Mouse (Mus musculus) kidney, embryonic 16.5 days (tissue): ENCODE data around the gene Psg23. TPM values are rescaled to one million over a fixed set of nuclear protein-coding genes. Genes with fewer than 3 reads are reported as not detected.
"Not testable (repeated sequence)": the region's sequence is repeated elsewhere in the genome, so short reads cannot be mapped to it uniquely, and the experiment has no call there.

ENCODE experiments used
- ATAC-seq: fragments of 200-750 bp; cut with Nextera tagmentation; 2 replicates; pipeline ENCODE4 v1.8.0; 2017; ENCODE audit warnings: moderate TSS enrichment; ENCODE audit not compliant: low FRiP score, low TSS enrichment
- H3K27ac ChIP-seq: fragments of 300-500 bp; sonication (generic); 2 replicates; pipeline ENCODE4 v1.5.1; 2014; ENCODE audit warnings: low read length
- H3K27me3 ChIP-seq: fragments of 300-500 bp; sonication (generic); 2 replicates; pipeline ENCODE4 v1.6.1; 2014; ENCODE audit warnings: low read length, control low read depth, mixed read lengths; ENCODE audit not compliant: insufficient read depth
- H3K36me3 ChIP-seq: fragments of 300-500 bp; sonication (generic); 2 replicates; pipeline ENCODE4 v1.6.1; 2014; ENCODE audit warnings: low read length, control low read depth, mixed read lengths; ENCODE audit not compliant: insufficient read depth
- H3K4me1 ChIP-seq: fragments of 300-500 bp; sonication (generic); 2 replicates; pipeline ENCODE4 v1.6.1; 2014; ENCODE audit warnings: low read length, control low read depth, mixed read lengths; ENCODE audit not compliant: insufficient read depth
- H3K4me2 ChIP-seq: fragments of 300-500 bp; sonication (generic); replicated peaks from 2 replicates; pipeline ENCODE4 v1.6.1; 2014; ENCODE audit warnings: low read depth, low read length
- H3K4me3 ChIP-seq: fragments of 300-500 bp; sonication (generic); 2 replicates; pipeline ENCODE4 v1.5.1; 2014; ENCODE audit warnings: mild to moderate bottlenecking, low read length
- H3K9ac ChIP-seq: fragments of 300-500 bp; sonication (generic); replicated peaks from 2 replicates; pipeline ENCODE4 v1.6.1; 2014; ENCODE audit warnings: low read length
- H3K9me3 ChIP-seq: fragments of 300-500 bp; sonication (generic); 2 replicates; pipeline ENCODE4 v1.6.1; 2016; ENCODE audit warnings: low read length, control low read depth
- WGBS: fragments of 180-500 bp; shearing (Covaris S2); extraction: QIAGEN DNeasy Blood & Tissue Kit; methylation state at CpG from one replicate; pipeline ENCODE4 v1.1.7; 2014; 5-methylcytosine and 5-hydroxymethylcytosine counted together
- polyA plus RNA-seq: library from polyadenylated mRNA; unstranded; fragments of >200 nt; fragmentation: Nextera tagmentation; extraction: Ambion mirVana; gene quantifications from 2 replicates; pipeline ENCODE4 v1.2.1, GENCODE M21; 2015

The Psg23 gene
- polyA plus RNA-seq: not detected in 2 replicates

DNA sequence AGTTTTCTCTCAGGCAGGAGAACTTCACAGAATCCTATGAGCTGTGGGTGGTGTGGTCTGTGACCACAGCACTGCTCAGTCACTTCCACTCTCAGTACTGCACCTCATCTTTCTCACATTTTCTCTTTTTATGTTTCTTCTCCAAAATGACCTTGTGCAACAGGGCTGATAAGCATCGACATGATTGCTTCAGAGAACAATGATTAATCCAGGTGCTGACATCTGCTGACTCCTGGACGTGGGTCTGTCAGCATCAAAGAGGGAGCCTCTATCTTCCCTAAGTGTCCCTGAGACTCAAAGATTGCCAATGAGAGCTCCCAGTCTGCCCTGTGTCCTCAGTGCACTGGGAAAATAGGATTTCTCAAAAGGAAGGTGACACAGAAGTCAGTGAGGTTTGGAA lies at the start of gene Psg23:
TSS of gene Psg23 (minus strand) at position 101 of the 400 bp plus-strand sequence.
- H3K9ac ChIP-seq, H3K4me2 ChIP-seq, H3K9me3 ChIP-seq, H3K27me3 ChIP-seq, H3K27ac ChIP-seq, H3K4me1 ChIP-seq, ATAC-seq, H3K4me3 ChIP-seq, H3K36me3 ChIP-seq: not testable (repeated sequence)
- WGBS: 50% methylated on average over 1 of the region's 2 CpGs

DNA sequence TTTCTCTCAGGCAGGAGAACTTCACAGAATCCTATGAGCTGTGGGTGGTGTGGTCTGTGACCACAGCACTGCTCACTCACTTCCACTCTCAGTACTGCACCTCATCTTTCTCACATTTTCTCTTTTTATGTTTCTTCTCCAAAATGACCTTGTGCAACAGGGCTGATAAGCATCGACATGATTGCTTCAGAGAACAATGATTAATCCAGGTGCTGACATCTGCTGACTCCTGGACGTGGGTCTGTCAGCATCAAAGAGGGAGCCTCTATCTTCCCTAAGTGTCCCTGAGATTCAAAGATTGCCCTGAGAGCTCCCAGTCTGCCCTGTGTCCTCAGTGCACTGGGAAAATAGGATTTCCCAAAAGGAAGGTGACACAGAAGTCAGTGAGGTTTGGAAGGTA lies 40.3 kb upstream of the Psg23 start, which contains the start of gene Psg21:
TSS of gene Psg21 (minus strand) at position 101 of the 400 bp plus-strand sequence.
- H3K27me3 ChIP-seq, H3K36me3 ChIP-seq, H3K9me3 ChIP-seq, H3K4me1 ChIP-seq, H3K27ac ChIP-seq, H3K9ac ChIP-seq, H3K4me3 ChIP-seq, H3K4me2 ChIP-seq, ATAC-seq: not testable (repeated sequence)
- 33% methylated on average over 1 of the region's 2 CpGs for WGBS

DNA sequence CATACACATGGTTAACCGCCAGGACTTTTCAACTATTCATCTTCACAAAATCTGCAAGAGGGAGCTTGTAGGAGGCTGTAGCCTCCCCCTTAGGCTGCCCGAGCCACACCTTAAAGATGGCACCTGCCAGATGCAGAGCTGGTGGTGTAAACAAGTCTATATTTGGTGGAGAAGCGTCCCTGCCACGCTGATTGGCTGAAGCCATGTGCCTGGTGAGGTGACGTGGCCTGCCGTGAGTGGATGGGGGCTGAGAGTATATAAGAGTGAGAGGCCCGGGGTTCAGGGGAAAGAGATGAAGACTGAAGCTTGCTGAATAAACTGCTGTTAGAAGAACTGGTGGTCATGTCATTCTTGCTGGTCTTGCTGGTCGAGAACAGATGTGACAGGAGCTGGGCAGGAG lies 10.6 kb upstream of the Psg23 start:
- ATAC-seq, H3K9me3 ChIP-seq, H3K27ac ChIP-seq, H3K36me3 ChIP-seq, H3K4me2 ChIP-seq, H3K9ac ChIP-seq, H3K4me3 ChIP-seq, H3K27me3 ChIP-seq, H3K4me1 ChIP-seq: not testable (repeated sequence)
- WGBS: 87% methylated on average over 8 of the region's 8 CpGs

DNA sequence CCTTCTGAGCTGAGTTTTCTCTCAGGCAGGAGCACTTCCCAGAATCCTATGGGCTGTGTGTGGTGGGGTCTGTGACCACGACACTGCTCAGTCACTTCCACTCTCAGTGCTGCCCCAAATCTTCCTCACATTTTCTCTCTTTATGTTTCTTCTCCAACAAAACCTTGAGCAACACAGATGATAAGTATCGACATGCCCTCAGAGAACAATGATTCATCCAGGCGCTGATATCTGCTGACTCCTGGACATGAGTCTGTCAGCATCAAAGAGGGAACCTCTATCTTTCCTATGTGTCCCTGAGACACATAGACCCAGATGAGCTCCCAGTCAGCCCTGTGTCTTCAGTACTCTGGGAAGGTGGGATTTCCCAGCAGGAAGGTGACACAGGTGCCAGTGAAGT lies 49.1 kb downstream of the Psg23 start, which contains the start of gene Psg27:
TSS of gene Psg27 (minus strand) at position 101 of the 400 bp plus-strand sequence.
- no peaks in the 10 kb centered on the region for H3K9me3 ChIP-seq
- no peaks in the 10 kb centered on the region for H3K4me1 ChIP-seq
- H3K36me3 ChIP-seq: no peaks in the 10 kb centered on the region
- no peak within 1 kb of the TSS for H3K9ac ChIP-seq
- H3K27me3 ChIP-seq: no peaks in the 10 kb centered on the region
- H3K27ac ChIP-seq: no peak within 1 kb of the TSS
- H3K4me3 ChIP-seq: no peak within 1 kb of the TSS
- no peak for ATAC-seq
- no peak within 1 kb of the TSS for H3K4me2 ChIP-seq
- 82% methylated on average over 3 of the region's 3 CpGs for WGBS

DNA sequence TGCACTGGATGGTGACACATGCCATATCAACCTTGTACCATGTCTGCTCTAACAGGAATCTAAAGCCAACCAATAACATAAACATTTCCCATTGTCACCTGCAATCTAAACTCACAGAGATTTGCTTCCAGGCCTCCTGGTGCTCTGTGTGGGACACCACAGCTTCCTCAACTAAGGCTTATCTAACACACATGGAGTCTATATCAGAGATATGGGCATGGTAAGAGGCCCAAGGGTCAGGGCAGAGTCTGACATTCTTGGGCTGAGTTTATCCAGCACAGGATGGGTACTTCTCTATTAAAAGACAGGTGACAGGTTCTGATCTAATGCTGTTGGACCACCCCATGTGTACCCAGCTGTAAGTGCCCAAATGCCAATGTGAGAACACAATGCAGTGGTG lies 56.5 kb downstream of the Psg23 start:
- Histone ChIP-seq H3K36me3 (no peaks in the 10 kb centered on the region), H3K9ac (no peak overlapping the region), H3K27ac (no peak overlapping the region), H3K4me1 (no peaks in the 10 kb centered on the region), H3K4me2 (no peak overlapping the region), H3K27me3 (no peaks in the 10 kb centered on the region), H3K9me3 (no peaks in the 10 kb centered on the region), H3K4me3 (no peak overlapping the region)
- no peak for ATAC-seq

Other genes starting within 250 kb of the Psg23 start
- gene Psg28, start 184.5 kb downstream of the Psg23 start, polyA plus RNA-seq: not detected in 2 replicates
- not detected in 2 replicates for gene Psg26, start 132.3 kb downstream of the Psg23 start, polyA plus RNA-seq
- gene Psg25, start 84.2 kb downstream of the Psg23 start, polyA plus RNA-seq: not detected in 2 replicates
- not detected in 2 replicates for gene Psg27, start 49.2 kb downstream of the Psg23 start, polyA plus RNA-seq
- not detected in 2 replicates for gene Psg21, start 40.2 kb upstream of the Psg23 start, polyA plus RNA-seq
- not detected in 2 replicates for gene Psg20, start 69.7 kb upstream of the Psg23 start, polyA plus RNA-seq
- not detected in 2 replicates for gene Psg22, start 101.6 kb upstream of the Psg23 start, polyA plus RNA-seq
- gene Psg19, start 182.0 kb upstream of the Psg23 start, polyA plus RNA-seq: not detected in 2 replicates
- not detected in 2 replicates for gene Psg17, start 205.1 kb upstream of the Psg23 start, polyA plus RNA-seq
- 1.4 and 1.6 TPM in 2 replicates for gene Mill2, start 223.5 kb upstream of the Psg23 start, polyA plus RNA-seq